Mouse (Mus musculus): ENCODE measurements around the gene Sik2. TPM values are rescaled to one million over a fixed set of nuclear protein-coding genes. Genes with fewer than 3 reads are reported as not detected.

Sik2 gene
- polyA plus RNA-seq, 1 experiment from 2014 or later: 17.7 TPM

- no peak overlapping the region for H3K4me2 ChIP-seq (replicated peaks)
- ATAC-seq (ENCODE audit: low FRiP score): no peak
- no peaks in the 10 kb centered on the region for H3K36me3 ChIP-seq
- no peaks in the 10 kb centered on the region for H3K4me1 ChIP-seq
- WGBS: 94% methylated on average over 4 of the region's 4 CpGs
- no peak overlapping the region for H3K27ac ChIP-seq
- no peaks in the 10 kb centered on the region for H3K27me3 ChIP-seq
- no peaks in the 10 kb centered on the region for H3K9me3 ChIP-seq (replicated peaks)
- H3K4me3 ChIP-seq: no peak overlapping the region
- no peak overlapping the region for H3K9ac ChIP-seq
Observed at GRCm38 (mm10) chr9:50970413-50970812, 38.5 kb downstream of the Sik2 start.

DNA sequence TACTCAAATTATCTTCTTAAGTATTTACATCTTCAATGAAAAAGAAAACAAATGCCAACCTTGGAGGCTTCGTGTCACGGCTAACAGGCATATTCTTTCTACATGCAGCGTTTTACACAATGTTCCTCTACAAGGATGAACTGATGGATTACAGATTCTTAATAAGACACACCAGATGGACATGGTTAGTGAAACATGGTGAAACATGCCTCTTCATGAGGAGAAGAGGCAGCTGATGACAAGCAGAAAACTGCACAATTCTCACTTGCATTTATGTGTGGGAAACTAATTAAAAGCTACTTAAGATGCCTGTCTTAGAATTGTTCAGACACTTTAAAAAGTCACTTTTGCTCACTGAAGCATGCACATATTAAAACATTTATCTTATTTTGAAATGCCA lies 39.6 kb downstream of the Sik2 start:
- 81% methylated on average over 3 of the region's 3 CpGs for WGBS
- no peaks in the 10 kb centered on the region for H3K36me3 ChIP-seq
- H3K4me3 ChIP-seq: no peak overlapping the region
- no peaks in the 10 kb centered on the region for H3K9me3 ChIP-seq (replicated peaks)
- H3K9ac ChIP-seq: no peak overlapping the region
- no peak overlapping the region for H3K4me2 ChIP-seq (replicated peaks)
- H3K27me3 ChIP-seq: no peaks in the 10 kb centered on the region
- no peak for ATAC-seq (ENCODE audit: low FRiP score)
- no peaks in the 10 kb centered on the region for H3K4me1 ChIP-seq
- H3K27ac ChIP-seq: no peak overlapping the region

DNA sequence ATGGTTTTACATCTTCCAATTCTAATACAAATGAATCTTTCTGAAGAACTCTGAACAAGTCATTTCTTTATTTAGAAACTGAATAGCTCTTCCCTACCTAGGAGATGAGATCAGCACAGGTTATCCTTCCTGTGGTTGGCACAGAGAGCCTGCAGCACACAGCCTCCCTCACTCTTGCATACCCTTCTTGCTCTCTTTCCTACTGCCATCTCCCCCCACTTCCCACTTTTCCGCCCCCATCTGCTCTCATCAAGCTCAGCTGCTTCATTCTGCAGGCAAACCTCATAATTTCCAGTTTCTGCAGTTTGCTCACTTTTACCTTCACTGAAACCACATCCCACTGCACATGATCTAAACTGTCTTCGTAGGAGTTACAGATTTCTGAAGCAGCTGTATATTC lies 42.6 kb downstream of the Sik2 start:
- 79% methylated on average over 2 of the region's 2 CpGs for WGBS
- no peaks in the 10 kb centered on the region for H3K9me3 ChIP-seq (replicated peaks)
- no peak for ATAC-seq (ENCODE audit: low FRiP score)
- H3K4me2 ChIP-seq (replicated peaks): no peak overlapping the region
- H3K4me3 ChIP-seq: no peak overlapping the region
- H3K4me1 ChIP-seq: no peaks in the 10 kb centered on the region
- H3K27me3 ChIP-seq: no peaks in the 10 kb centered on the region
- H3K27ac ChIP-seq: no peak overlapping the region
- H3K36me3 ChIP-seq: no peaks in the 10 kb centered on the region
- no peak overlapping the region for H3K9ac ChIP-seq

DNA sequence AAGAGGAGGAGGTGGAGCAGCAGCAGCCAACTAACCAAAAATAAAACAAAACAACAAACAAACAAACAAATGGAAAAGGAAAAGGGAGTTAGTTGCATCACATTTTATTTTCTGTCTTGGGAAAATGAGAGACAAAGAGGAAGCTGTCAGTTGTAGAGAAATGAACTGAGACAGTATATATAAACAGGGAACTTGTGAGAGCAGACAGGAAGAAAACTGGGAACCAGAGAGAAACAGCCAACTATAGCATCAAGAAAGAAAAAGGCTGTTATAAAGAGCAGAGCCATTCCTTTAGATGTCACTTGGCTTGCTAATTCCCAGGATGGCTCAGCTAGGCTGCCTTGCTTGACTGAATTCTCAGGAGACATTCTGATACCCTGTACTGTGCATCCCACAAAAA lies 43.5 kb downstream of the Sik2 start:
- no peaks in the 10 kb centered on the region for H3K36me3 ChIP-seq
- ATAC-seq (ENCODE audit: low FRiP score): no peak
- H3K9me3 ChIP-seq (replicated peaks): no peaks in the 10 kb centered on the region
- H3K27ac ChIP-seq: no peak overlapping the region
- no peak overlapping the region for H3K4me3 ChIP-seq
- H3K4me2 ChIP-seq (replicated peaks): no peak overlapping the region
- no peak overlapping the region for H3K9ac ChIP-seq
- no peaks in the 10 kb centered on the region for H3K27me3 ChIP-seq
- no peaks in the 10 kb centered on the region for H3K4me1 ChIP-seq

GRCm38 (mm10) chr9:50964911-50965310 lies 44.0 kb downstream of the Sik2 start:
- H3K4me2 ChIP-seq (replicated peaks): no peak overlapping the region
- WGBS: 82% methylated on average over 2 of the region's 2 CpGs
- no peaks in the 10 kb centered on the region for H3K36me3 ChIP-seq
- no peak overlapping the region for H3K9ac ChIP-seq
- H3K27me3 ChIP-seq: no peaks in the 10 kb centered on the region
- no peak overlapping the region for H3K4me3 ChIP-seq
- H3K4me1 ChIP-seq: no peaks in the 10 kb centered on the region
- no peak for ATAC-seq (ENCODE audit: low FRiP score)
- H3K9me3 ChIP-seq (replicated peaks): no peaks in the 10 kb centered on the region
- no peak overlapping the region for H3K27ac ChIP-seq

- Histone ChIP-seq H3K36me3 (no peaks in the 10 kb centered on the region), H3K27ac (no peak overlapping the region), H3K9ac (no peak overlapping the region), H3K4me2 (replicated peaks) (no peak overlapping the region), H3K4me1 (no peaks in the 10 kb centered on the region), H3K27me3 (no peaks in the 10 kb centered on the region), H3K9me3 (replicated peaks) (0 out of 2 replicates have a peak, but pooled peaks cover 3% of the 10 kb centered on the region), H3K4me3 (no peak overlapping the region)
- WGBS: 46% methylated on average over 6 of the region's 6 CpGs
- no peak for ATAC-seq (ENCODE audit: low FRiP score)
Observed at GRCm38 (mm10) chr9:50957956-50958489, 50.9 kb downstream of the Sik2 start.

- H3K9me3 ChIP-seq (replicated peaks): 0 out of 2 replicates have a peak, but pooled peaks cover 3% of the 10 kb centered on the region
- 92% methylated on average over 3 of the region's 3 CpGs for WGBS
- no peak overlapping the region for H3K4me2 ChIP-seq (replicated peaks)
- no peak overlapping the region for H3K27ac ChIP-seq
- H3K27me3 ChIP-seq: no peaks in the 10 kb centered on the region
- no peak overlapping the region for H3K9ac ChIP-seq
- no peak overlapping the region for H3K4me3 ChIP-seq
- H3K36me3 ChIP-seq: no peaks in the 10 kb centered on the region
- ATAC-seq (ENCODE audit: low FRiP score): no peak
- no peaks in the 10 kb centered on the region for H3K4me1 ChIP-seq
Observed at GRCm38 (mm10) chr9:50955176-50955575, 53.7 kb downstream of the Sik2 start.

- Histone ChIP-seq H3K9ac (no peak overlapping the region), H3K36me3 (0 out of 2 replicates have a peak, but pooled peaks cover 11% of the 10 kb centered on the region), H3K27ac (no peak overlapping the region), H3K4me3 (no peak overlapping the region), H3K9me3 (replicated peaks) (no peaks in the 10 kb centered on the region), H3K4me2 (replicated peaks) (no peak overlapping the region), H3K4me1 (no peaks in the 10 kb centered on the region), H3K27me3 (no peaks in the 10 kb centered on the region)
- no peak for ATAC-seq (ENCODE audit: low FRiP score)
- 88% methylated on average over 7 of the region's 7 CpGs for WGBS
Observed at GRCm38 (mm10) chr9:50948097-50948823, 60.6 kb downstream of the Sik2 start.

DNA sequence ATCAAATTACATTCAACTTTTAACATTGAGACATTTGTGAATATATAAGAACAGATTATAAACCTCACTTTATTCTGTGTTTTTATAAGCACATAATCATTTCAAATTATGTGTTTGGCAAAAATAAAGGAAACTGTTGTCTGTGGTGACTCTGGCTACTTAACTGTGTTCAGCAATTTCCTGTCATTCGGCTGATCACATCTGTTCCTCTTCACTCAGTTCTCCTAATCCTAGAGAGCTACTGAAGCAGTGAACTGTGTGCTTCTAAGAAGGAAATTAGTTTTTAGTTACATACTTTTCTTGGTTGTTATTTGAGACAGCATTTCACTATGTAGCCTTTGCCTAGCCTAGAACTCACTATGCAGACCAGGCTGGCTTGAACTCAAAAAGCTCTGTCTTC lies 62.5 kb downstream of the Sik2 start:
- 0 out of 2 replicates have a peak, but pooled peaks cover 11% of the 10 kb centered on the region for H3K36me3 ChIP-seq
- no peaks in the 10 kb centered on the region for H3K4me1 ChIP-seq
- no peaks in the 10 kb centered on the region for H3K27me3 ChIP-seq
- H3K9ac ChIP-seq: no peak overlapping the region
- H3K4me3 ChIP-seq: no peak overlapping the region
- no peak for ATAC-seq (ENCODE audit: low FRiP score)
- H3K27ac ChIP-seq: no peak overlapping the region
- H3K9me3 ChIP-seq (replicated peaks): no peaks in the 10 kb centered on the region
- WGBS: 77% methylated on average over 1 of the region's 1 CpGs
- no peak overlapping the region for H3K4me2 ChIP-seq (replicated peaks)

GRCm38 (mm10) chr9:50944826-50945225 lies 64.0 kb downstream of the Sik2 start:
- Histone ChIP-seq H3K9me3 (replicated peaks) (no peaks in the 10 kb centered on the region), H3K4me3 (no peak overlapping the region), H3K36me3 (0 out of 2 replicates have a peak, but pooled peaks cover 11% of the 10 kb centered on the region), H3K4me1 (no peaks in the 10 kb centered on the region), H3K27me3 (no peaks in the 10 kb centered on the region), H3K4me2 (replicated peaks) (no peak overlapping the region), H3K9ac (no peak overlapping the region), H3K27ac (no peak overlapping the region)
- WGBS: 95% methylated on average over 1 of the region's 1 CpGs
- ATAC-seq (ENCODE audit: low FRiP score): no peak

- no peaks in the 10 kb centered on the region for H3K4me1 ChIP-seq
- no peak overlapping the region for H3K4me3 ChIP-seq
- no peak overlapping the region for H3K27ac ChIP-seq
- H3K36me3 ChIP-seq: 0 out of 2 replicates have a peak, but pooled peaks cover 11% of the 10 kb centered on the region
- 85% methylated on average over 2 of the region's 2 CpGs for WGBS
- H3K4me2 ChIP-seq (replicated peaks): no peak overlapping the region
- no peaks in the 10 kb centered on the region for H3K9me3 ChIP-seq (replicated peaks)
- no peaks in the 10 kb centered on the region for H3K27me3 ChIP-seq
- ATAC-seq (ENCODE audit: low FRiP score): no peak
- H3K9ac ChIP-seq: no peak overlapping the region
Observed at GRCm38 (mm10) chr9:50942711-50943110, 66.2 kb downstream of the Sik2 start.

DNA sequence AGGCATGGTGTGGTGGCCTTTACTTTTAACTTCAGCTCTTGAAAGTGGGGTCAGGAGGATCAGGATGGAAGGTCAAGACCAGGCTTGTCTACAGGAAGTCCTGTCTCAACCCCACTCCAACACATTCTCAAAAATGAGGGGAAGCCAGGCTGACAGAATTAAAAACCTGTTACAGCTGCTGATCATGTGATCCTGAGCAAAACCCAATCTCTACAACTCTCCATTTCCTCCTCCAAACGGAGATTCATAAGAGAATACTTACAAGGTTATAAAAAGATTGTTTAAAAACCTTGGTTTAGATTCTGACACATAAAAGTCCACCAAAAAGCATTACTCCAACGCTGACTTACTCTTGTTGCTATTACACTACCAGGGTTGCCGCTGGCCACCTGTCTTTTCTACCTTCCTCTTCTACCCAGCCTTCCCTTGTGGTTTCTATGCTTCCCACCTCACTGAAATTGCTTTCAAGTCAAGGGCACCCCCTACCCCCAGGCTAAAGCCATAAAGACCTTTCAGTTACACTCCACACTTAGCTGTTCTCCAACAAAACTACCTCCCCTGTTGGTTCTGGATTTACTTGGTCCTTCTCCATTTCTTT lies 67.0 kb downstream of the Sik2 start:
- Histone ChIP-seq H3K27ac (no peak overlapping the region), H3K9me3 (replicated peaks) (no peaks in the 10 kb centered on the region), H3K36me3 (0 out of 2 replicates have a peak, but pooled peaks cover 11% of the 10 kb centered on the region), H3K4me2 (replicated peaks) (no peak overlapping the region), H3K4me1 (no peaks in the 10 kb centered on the region), H3K4me3 (no peak overlapping the region), H3K27me3 (no peaks in the 10 kb centered on the region), H3K9ac (no peak overlapping the region)
- ATAC-seq (ENCODE audit: low FRiP score): no peak
- 91% methylated on average over 3 of the region's 3 CpGs for WGBS

- ATAC-seq (ENCODE audit: low FRiP score): no peak
- no peak overlapping the region for H3K9ac ChIP-seq
- H3K4me2 ChIP-seq (replicated peaks): no peak overlapping the region
- H3K4me1 ChIP-seq: no peaks in the 10 kb centered on the region
- peaks cover 8% of the 10 kb centered on the region; the same call in 1 of the 2 replicates for H3K36me3 ChIP-seq
- H3K4me3 ChIP-seq: no peak overlapping the region
- H3K27ac ChIP-seq: no peak overlapping the region
- H3K9me3 ChIP-seq (replicated peaks): no peaks in the 10 kb centered on the region
- no peaks in the 10 kb centered on the region for H3K27me3 ChIP-seq
Observed at GRCm38 (mm10) chr9:50929986-50930385, 78.9 kb downstream of the Sik2 start.
